Mouse (Mus musculus): Measurements from ENCODE around the gene Dars. TPM values are rescaled to one million over a fixed set of nuclear protein-coding genes. Genes with fewer than 3 reads are reported as not detected.
A peak's percentile ranks its signal among the peaks of the same experiment; 100 is the strongest.

Gene Dars
- polyA plus RNA-seq, 1 experiment from 2014 or later = 108 TPM

- no peak overlapping the region for H3K4me2 ChIP-seq (replicated peaks; ENCODE audit: low read depth, low read length)
- 63% methylated on average over 5 of the region's 5 CpGs for WGBS
- H3K27ac ChIP-seq (ENCODE audit: low read depth, low read length) = no peak overlapping the region
Observed at GRCm38 (mm10) chr1:128399941-128400915, 16.9 kb downstream of the Dars start.

GRCm38 (mm10) chr1:128398738-128399445 is 18.3 kb downstream of the Dars start:
- no peak overlapping the region for H3K27ac ChIP-seq (ENCODE audit: low read depth, low read length)
- no peak overlapping the region for H3K4me2 ChIP-seq (replicated peaks; ENCODE audit: low read depth, low read length)
- no peak; the same call in 1 of the 2 replicates for ATAC-seq (ENCODE audit: low FRiP score, low TSS enrichment)
- peaks cover 25% of the 10 kb centered on the region for H3K36me3 ChIP-seq (ENCODE audit: control insufficient read depth, insufficient read depth, low read length)
- no peak overlapping the region for H3K4me3 ChIP-seq (ENCODE audit: low read length)
- 84% methylated on average over 5 of the region's 5 CpGs for WGBS
- no peaks in the 10 kb centered on the region for H3K27me3 ChIP-seq (ENCODE audit: control insufficient read depth, insufficient read depth, low read length)
- 0 out of 2 replicates have a peak, but pooled peaks cover 3% of the 10 kb centered on the region for H3K4me1 ChIP-seq (ENCODE audit: control insufficient read depth, insufficient read depth, low read length)
- H3K9ac ChIP-seq (ENCODE audit: low read depth, low read length) = no peak overlapping the region
- no peaks in the 10 kb centered on the region for H3K9me3 ChIP-seq (ENCODE audit: control insufficient read depth, low read length)

More at GRCm38 (mm10) chr1:128399941-128400915, 16.9 kb downstream of the Dars start:
- Histone ChIP-seq H3K9ac (ENCODE audit: low read depth, low read length) (no peak overlapping the region), H3K9me3 (ENCODE audit: control insufficient read depth, low read length) (no peaks in the 10 kb centered on the region), H3K36me3 (ENCODE audit: control insufficient read depth, insufficient read depth, low read length) (peaks cover 36% of the 10 kb centered on the region), H3K4me3 (ENCODE audit: low read length) (no peak overlapping the region), H3K27me3 (ENCODE audit: control insufficient read depth, insufficient read depth, low read length) (no peaks in the 10 kb centered on the region), H3K4me1 (ENCODE audit: control insufficient read depth, insufficient read depth, low read length) (0 out of 2 replicates have a peak, but pooled peaks cover 3% of the 10 kb centered on the region)
- ATAC-seq (ENCODE audit: low FRiP score, low TSS enrichment) = no peak

GRCm38 (mm10) chr1:128394657-128395056 is 22.5 kb downstream of the Dars start:
- H3K36me3 ChIP-seq (ENCODE audit: control insufficient read depth, insufficient read depth, low read length) = peaks cover 9% of the 10 kb centered on the region; the same call in 1 of the 2 replicates
- H3K4me3 ChIP-seq (ENCODE audit: low read length) = no peak overlapping the region
- no peak for ATAC-seq (ENCODE audit: low FRiP score, low TSS enrichment)
- no peaks in the 10 kb centered on the region for H3K27me3 ChIP-seq (ENCODE audit: control insufficient read depth, insufficient read depth, low read length)
- H3K27ac ChIP-seq (ENCODE audit: low read depth, low read length) = no peak overlapping the region
- 0 out of 2 replicates have a peak, but pooled peaks cover under 1% of the 10 kb centered on the region for H3K4me1 ChIP-seq (ENCODE audit: control insufficient read depth, insufficient read depth, low read length)
- WGBS = 94% methylated on average over 3 of the region's 3 CpGs
- no peak overlapping the region for H3K9ac ChIP-seq (ENCODE audit: low read depth, low read length)
- no peak overlapping the region for H3K4me2 ChIP-seq (replicated peaks; ENCODE audit: low read depth, low read length)
- H3K9me3 ChIP-seq (ENCODE audit: control insufficient read depth, low read length) = no peaks in the 10 kb centered on the region

GRCm38 (mm10) chr1:128392382-128392781 is 24.8 kb downstream of the Dars start:
- H3K36me3 ChIP-seq (ENCODE audit: control insufficient read depth, insufficient read depth, low read length) = peaks cover 17% of the 10 kb centered on the region; the same call in 1 of the 2 replicates

GRCm38 (mm10) chr1:128386487-128386886 is 30.7 kb downstream of the Dars start:
- Histone ChIP-seq H3K36me3 (ENCODE audit: control insufficient read depth, insufficient read depth, low read length) (peaks cover 46% of the 10 kb centered on the region), H3K27me3 (ENCODE audit: control insufficient read depth, insufficient read depth, low read length) (no peaks in the 10 kb centered on the region), H3K9me3 (ENCODE audit: control insufficient read depth, low read length) (no peaks in the 10 kb centered on the region), H3K27ac (ENCODE audit: low read depth, low read length) (no peak overlapping the region), H3K9ac (ENCODE audit: low read depth, low read length) (no peak overlapping the region), H3K4me1 (ENCODE audit: control insufficient read depth, insufficient read depth, low read length) (no peaks in the 10 kb centered on the region), H3K4me3 (ENCODE audit: low read length) (no peak overlapping the region), H3K4me2 (replicated peaks; ENCODE audit: low read depth, low read length) (no peak overlapping the region)
- WGBS = 97% methylated on average over 7 of the region's 7 CpGs
- ATAC-seq (ENCODE audit: low FRiP score, low TSS enrichment) = no peak

More at GRCm38 (mm10) chr1:128392382-128392781, 24.8 kb downstream of the Dars start:
- no peaks in the 10 kb centered on the region for H3K27me3 ChIP-seq (ENCODE audit: control insufficient read depth, insufficient read depth, low read length)
- no peaks in the 10 kb centered on the region for H3K4me1 ChIP-seq (ENCODE audit: control insufficient read depth, insufficient read depth, low read length)
- ATAC-seq (ENCODE audit: low FRiP score, low TSS enrichment) = no peak
- no peak overlapping the region for H3K9ac ChIP-seq (ENCODE audit: low read depth, low read length)
- no peak overlapping the region for H3K4me2 ChIP-seq (replicated peaks; ENCODE audit: low read depth, low read length)
- no peak overlapping the region for H3K4me3 ChIP-seq (ENCODE audit: low read length)
- no peaks in the 10 kb centered on the region for H3K9me3 ChIP-seq (ENCODE audit: control insufficient read depth, low read length)
- 82% methylated on average over 2 of the region's 2 CpGs for WGBS
- no peak overlapping the region for H3K27ac ChIP-seq (ENCODE audit: low read depth, low read length)

GRCm38 (mm10) chr1:128376841-128377240 is 40.3 kb downstream of the Dars start:
- WGBS = 100% methylated on average over 4 of the region's 4 CpGs
- no peaks in the 10 kb centered on the region for H3K4me1 ChIP-seq (ENCODE audit: control insufficient read depth, insufficient read depth, low read length)
- no peaks in the 10 kb centered on the region for H3K27me3 ChIP-seq (ENCODE audit: control insufficient read depth, insufficient read depth, low read length)
- H3K4me2 ChIP-seq (replicated peaks; ENCODE audit: low read depth, low read length) = no peak overlapping the region
- H3K36me3 ChIP-seq (ENCODE audit: control insufficient read depth, insufficient read depth, low read length) = peaks cover 34% of the 10 kb centered on the region; the same call in 1 of the 2 replicates
- no peak overlapping the region for H3K9ac ChIP-seq (ENCODE audit: low read depth, low read length)
- H3K27ac ChIP-seq (ENCODE audit: low read depth, low read length) = no peak overlapping the region
- H3K4me3 ChIP-seq (ENCODE audit: low read length) = no peak overlapping the region
- ATAC-seq (ENCODE audit: low FRiP score, low TSS enrichment) = no peak
- no peaks in the 10 kb centered on the region for H3K9me3 ChIP-seq (ENCODE audit: control insufficient read depth, low read length)

- Histone ChIP-seq H3K9me3 (ENCODE audit: control insufficient read depth, low read length) (no peaks in the 10 kb centered on the region), H3K4me2 (replicated peaks; ENCODE audit: low read depth, low read length) (no peak overlapping the region), H3K36me3 (ENCODE audit: control insufficient read depth, insufficient read depth, low read length) (peaks cover 27% of the 10 kb centered on the region; the same call in 1 of the 2 replicates), H3K9ac (ENCODE audit: low read depth, low read length) (no peak overlapping the region), H3K27ac (ENCODE audit: low read depth, low read length) (no peak overlapping the region), H3K4me1 (ENCODE audit: control insufficient read depth, insufficient read depth, low read length) (no peaks in the 10 kb centered on the region), H3K27me3 (ENCODE audit: control insufficient read depth, insufficient read depth, low read length) (no peaks in the 10 kb centered on the region), H3K4me3 (ENCODE audit: low read length) (no peak overlapping the region)
- 85% methylated on average over 7 of the region's 7 CpGs for WGBS
- no peak for ATAC-seq (ENCODE audit: low FRiP score, low TSS enrichment)
Observed at GRCm38 (mm10) chr1:128372143-128372860, 44.9 kb downstream of the Dars start.

- Histone ChIP-seq H3K4me2 (replicated peaks; ENCODE audit: low read depth, low read length) (no peak overlapping the region), H3K9me3 (ENCODE audit: control insufficient read depth, low read length) (no peaks in the 10 kb centered on the region), H3K4me3 (ENCODE audit: low read length) (no peak overlapping the region), H3K4me1 (ENCODE audit: control insufficient read depth, insufficient read depth, low read length) (no peaks in the 10 kb centered on the region), H3K27ac (ENCODE audit: low read depth, low read length) (no peak overlapping the region), H3K9ac (ENCODE audit: low read depth, low read length) (no peak overlapping the region), H3K36me3 (ENCODE audit: control insufficient read depth, insufficient read depth, low read length) (peaks cover 37% of the 10 kb centered on the region; the same call in 1 of the 2 replicates), H3K27me3 (ENCODE audit: control insufficient read depth, insufficient read depth, low read length) (no peaks in the 10 kb centered on the region)
- ATAC-seq (ENCODE audit: low FRiP score, low TSS enrichment) = peak; percentile 69; the same call in 1 of the 2 replicates
- 80% methylated on average over 5 of the region's 5 CpGs for WGBS
Observed at GRCm38 (mm10) chr1:128368732-128369441, 48.3 kb downstream of the Dars start.
